Mouse (Mus musculus) mesoderm, embryonic 11.5 days (tissue): ENCODE measurements around the gene Srxn1.

Source experiments
- DNase-seq: peaks from one replicate; pipeline ENCODE4 v3.0.0-alpha.2; 2012; ENCODE audit warnings: low read depth, low spot score

Gene Srxn1

GRCm38 (mm10) chr2:152159487-152159886, 54.2 kb downstream of the Srxn1 start:
- no peak for DNase-seq
